Mouse (Mus musculus): ENCODE data around the gene Tnf.
"Not testable (repeated sequence)": the region's sequence is repeated elsewhere in the genome, so short reads cannot be mapped to it uniquely, and the experiment has no call there.

Gene Tnf

GRCm38 (mm10) chr17:35234090-35234489 lies 32.3 kb upstream of the Tnf start:
- not testable (repeated sequence) for DNase-seq (ENCODE audit: low read depth, low spot score)

DNA sequence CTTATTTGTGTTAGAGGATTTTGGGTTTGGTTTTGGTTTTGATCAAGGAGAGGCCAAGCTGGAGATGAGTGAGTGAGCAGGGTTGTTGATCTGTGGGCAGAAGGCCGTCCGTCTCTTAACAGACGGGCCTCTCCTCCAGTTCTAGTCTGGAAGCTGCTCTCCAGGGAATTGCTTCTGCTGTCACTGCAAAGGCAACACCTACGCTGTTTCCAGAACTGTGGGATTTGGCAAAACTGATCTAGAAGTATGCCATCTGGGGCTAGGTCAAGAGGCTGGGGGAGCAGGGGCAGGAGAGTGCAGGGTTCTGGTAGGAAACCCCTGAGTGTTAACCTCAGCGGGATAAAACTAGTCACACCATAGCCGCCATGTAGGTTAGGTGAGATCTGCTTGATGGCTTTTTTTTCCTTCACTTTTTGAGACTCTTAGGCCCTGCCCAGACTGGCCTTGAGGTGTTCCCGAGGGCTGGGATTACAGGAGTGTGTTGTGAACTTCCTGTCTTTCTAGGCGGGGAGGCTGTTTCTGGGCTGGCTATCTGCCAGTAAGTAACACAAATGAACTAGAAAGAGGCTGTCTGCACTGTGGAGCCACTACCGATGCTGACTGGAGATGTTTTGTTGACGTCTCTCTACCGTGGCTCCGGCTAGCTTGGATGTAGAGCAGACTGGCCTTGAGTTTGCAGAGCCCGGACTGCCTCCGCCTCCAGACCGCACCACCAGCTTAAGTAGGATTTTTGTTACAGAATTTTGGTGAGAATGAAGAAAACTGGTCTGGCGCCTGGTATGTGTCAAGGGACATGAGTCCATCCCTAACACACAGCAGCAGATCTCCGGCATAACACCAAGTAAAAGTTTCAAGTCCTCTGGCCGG lies 31.5 kb upstream of the Tnf start, which contains the start of gene Atp6v1g2:
Gene Atp6v1g2 (plus strand): TSS at position 547 of the 867 bp plus-strand sequence.
- DNase-seq (ENCODE audit: low read depth, low spot score), result no peak

DNA sequence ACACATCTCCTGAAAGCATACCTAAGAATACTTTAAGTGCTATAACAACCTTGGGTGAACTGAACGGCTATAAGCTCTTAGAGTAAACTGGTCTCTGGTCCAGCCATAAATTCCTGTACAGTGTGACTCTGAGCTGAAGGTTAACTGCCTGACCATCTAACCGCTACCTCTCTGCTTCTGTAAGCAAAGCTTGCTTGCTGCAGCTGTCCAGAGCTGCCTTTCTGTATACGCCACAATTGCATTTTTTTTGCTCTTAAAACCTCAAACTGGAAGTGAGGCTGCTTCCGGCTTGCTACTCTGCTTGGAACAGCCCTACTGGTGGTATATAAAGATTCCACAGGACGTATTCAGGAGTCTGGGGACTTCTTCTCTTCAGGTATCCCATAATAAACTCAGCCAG lies 30.9 kb upstream of the Tnf start:
- no peak for DNase-seq (ENCODE audit: low read depth, low spot score)

DNA sequence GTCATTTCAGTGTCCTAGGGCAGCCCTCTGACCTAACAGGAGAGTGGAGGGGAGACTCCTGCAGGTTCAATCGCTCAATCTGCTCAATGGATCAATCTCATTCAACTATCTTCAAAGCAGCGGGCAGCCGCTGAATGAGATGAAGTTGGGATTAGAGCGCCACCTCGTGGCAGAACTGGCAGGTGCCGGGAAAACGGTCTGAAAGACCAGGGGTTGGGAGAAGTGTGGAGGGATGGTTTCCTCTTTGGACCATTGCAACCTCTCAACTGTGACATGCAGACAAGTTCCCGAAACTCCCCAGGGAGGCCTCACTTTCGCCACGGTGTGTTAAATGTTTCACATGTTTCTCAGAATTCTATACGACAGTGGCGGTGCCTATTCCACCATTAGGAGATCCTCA lies 30.2 kb upstream of the Tnf start:
- peak; percentile 69 for DNase-seq (ENCODE audit: low read depth, low spot score)

DNA sequence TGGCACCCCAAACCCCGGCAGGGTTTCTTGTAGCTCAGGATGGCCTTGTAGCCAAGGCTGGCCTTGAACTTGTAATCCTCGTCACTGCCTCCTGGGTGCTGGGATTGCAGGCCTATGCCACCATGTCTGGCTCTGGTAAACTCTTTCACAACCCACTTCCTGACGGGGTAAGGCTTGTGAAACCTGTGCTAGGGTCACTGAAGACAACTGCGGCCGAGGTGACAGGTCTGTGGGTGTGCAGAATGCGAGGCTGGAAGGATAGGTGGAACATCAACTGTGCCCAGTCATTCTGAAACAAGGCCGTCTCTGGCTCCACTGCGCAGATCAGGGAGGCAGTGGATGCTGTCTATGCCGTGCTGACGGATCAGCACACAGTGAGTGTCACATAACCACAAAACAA lies 29.2 kb upstream of the Tnf start:
- no peak for DNase-seq (ENCODE audit: low read depth, low spot score)

- DNase-seq (ENCODE audit: low read depth, low spot score), result no peak
Observed at GRCm38 (mm10) chr17:35226561-35227046, 24.8 kb upstream of the Tnf start.

DNA sequence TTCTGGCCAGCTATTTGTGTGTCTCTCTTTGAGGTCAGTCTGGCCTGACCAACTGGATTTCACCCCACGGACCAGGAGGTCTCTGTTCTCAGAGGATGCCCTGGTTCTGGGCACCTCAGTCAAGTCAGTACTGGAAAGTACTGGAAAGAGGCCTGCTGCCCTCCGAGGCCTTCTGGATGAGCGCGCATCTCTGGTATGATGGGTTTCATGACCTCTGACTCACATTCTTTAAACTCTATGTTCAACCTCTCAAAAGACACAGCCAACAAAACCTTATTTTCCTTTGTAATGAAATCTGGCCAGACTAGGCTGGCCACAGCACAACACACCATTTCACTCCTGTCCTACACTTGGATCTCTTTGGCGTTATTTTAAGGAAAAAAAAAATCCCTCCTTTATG lies 23.6 kb upstream of the Tnf start:
- no peak for DNase-seq (ENCODE audit: low read depth, low spot score)

DNA sequence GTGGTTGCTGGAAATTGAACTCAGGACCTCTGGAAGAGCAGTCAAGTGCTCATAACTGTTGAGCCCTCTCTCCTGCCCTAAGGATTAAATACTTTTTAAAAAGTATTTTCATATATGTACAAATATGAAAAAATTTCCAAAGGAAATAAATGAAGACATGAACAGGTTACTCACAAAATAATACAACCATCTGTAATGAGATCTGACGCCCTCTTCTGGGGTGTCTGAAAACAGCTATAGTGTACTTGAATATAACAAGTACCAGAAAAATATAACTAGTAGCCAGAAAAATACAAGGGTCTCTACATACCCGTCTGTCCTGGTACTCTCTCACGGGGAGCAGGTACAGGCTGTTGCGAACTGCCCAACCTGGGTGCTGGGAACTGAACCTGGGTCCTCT lies 22.8 kb upstream of the Tnf start:
- no peak for DNase-seq (ENCODE audit: low read depth, low spot score)

DNA sequence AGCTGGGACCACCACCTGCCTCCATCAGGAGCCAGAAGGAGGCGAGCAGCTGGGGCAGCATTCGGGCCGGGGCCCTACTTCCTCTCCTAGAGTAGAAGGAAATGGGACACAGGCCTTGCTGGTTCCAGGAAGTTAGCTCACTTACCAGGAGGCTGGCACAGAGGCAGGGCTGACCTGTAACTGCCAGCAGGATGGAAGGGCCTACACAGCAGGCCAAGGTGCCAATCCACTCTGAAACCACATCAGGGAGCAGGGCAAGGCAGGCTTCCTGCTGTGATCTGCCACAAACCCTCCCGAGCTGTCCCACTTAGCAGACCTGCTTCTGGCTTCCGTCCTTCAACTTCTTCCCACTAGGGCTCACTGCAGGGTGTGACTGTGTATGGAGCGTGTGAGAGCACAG lies 20.5 kb upstream of the Tnf start:
- DNase-seq (ENCODE audit: low read depth, low spot score), result no peak

DNA sequence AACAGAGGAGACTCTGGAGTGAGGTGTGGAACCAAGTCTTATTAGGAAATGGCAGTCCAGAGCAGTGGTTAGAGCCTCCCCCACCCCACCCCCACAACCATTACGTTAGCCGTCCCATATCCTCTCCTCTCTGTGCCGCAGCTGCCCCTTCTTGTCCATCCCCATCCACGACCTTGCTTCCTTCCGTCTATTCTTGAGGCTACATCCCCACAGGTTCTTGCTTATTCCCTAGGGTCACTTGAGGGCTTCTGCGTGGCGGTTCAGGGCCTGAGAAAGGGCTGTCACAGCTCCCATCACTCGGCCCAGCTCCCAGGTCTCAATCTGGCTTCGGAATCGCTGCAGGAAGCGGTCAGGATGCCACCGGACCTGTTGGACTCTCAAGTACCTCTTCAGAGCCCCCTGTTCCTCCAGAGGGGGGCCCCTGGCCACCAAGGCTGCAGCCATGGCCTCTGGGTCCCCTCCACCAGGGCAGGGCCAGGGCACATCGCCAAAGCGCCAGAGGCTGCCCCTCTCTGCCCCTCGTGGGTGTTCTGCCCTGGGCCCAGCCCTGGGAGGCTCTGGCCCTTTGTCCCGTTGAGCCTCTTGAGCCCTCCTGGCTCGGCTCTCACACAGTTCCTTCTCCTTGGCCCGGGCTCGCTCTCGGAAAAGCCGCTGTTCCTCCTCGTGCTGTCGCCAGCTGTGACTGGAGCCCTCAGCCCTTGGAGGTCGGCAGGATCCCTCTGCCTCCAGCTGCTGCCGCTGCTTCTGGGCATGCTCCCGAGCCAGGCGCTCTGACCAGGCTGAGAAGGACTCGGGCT lies 18.5 kb upstream of the Tnf start, which contains the start of gene Gm16181:
Gene Gm16181 (plus strand): TSS at position 679 of the 797 bp plus-strand sequence.
- DNase-seq (ENCODE audit: low read depth, low spot score), result no peak

DNA sequence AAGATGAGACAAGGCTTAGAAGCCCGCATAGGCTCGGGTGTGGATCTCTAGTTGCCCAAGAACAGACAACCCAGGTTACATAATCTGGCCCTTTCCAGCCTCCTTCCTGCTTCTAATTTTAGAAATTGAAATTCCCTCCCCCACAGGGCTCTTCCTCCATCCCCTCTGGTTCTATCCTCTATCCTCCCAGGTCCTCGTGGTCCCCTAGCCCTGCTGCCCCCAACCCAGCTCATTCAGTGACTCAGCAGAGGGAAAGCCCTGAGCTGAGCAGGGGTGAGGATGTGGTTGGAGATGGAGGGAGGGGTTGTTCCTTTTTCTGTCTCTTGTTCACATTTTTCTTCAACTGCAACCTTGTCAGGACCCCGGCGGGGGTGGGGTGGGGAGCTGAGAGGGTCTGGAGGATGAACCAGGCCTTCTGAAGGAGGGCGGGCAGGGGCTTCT lies 17.8 kb upstream of the Tnf start:
- DNase-seq (ENCODE audit: low read depth, low spot score), result no peak

DNA sequence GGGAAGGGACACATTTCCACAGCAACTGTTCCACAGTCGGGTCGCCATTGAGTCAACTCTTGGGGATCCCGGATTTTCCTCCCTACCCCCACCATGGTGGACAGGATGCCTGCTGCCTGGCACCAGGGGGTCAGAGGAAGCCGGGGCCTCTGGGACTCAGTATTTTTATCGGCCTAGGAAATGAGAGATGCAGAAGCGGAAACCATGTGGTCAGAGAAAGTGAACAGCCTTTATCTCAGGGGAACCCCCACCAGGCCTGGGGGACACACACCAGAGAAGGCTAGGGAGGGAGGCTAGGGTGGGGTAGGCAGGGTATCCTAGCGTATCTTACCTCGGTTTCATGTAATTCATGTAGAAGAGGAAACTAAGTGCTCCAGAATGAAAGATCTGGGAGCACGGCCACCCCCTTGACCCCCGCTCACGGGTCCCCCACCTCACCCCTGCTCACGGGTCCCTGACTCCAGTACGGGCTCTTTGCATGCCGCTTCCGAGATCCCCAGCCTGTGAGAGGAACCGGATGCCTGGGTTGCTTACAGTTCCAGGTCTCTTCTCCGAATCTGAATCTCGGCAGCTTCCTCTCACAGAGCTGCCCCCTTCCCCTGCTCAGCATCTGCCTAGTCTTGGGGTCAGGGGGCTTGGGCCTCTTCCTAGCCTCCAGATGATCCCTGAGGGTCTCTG lies 16.8 kb upstream of the Tnf start:
- DNase-seq (ENCODE audit: low read depth, low spot score), result no peak

DNA sequence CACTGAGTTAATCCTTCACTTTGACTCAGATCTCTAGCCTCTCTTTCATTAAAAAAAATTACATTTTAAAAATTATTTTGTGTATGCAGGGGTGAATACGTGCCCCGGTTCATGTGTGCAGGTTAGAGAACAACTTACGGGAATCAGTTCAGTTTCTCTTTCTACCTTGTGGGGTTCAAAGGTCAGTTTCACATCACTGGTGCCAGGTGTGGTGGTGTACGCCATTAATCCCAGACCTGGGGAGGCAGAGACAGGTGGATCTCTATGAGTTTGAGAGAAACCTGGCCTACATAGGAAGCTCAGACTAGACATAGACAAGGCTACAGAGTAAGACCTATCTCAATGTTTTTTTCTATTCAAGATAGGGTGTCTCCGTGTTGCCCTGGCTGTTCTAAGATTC lies 11.3 kb upstream of the Tnf start:
- no peak for DNase-seq (ENCODE audit: low read depth, low spot score)

DNA sequence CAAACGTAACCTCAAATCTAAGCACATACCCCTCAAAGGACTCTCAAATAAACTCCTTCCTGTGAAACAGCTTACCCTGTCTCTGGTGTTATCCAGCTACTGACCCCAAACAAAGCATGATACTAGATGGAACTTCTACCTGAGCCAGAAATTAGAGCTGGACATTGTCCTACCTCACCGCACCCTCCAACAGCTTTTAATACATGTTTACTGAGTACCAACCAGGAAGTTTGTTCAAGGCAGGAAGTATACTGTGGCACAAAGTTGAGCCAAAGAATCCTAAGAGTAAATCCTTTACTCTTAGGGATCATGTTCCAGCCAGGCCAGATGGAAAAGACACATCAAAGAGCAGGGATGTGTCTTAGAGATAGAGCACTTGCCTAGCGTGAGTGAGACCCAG lies 8.8 kb upstream of the Tnf start:
- DNase-seq (ENCODE audit: low read depth, low spot score), result no peak

GRCm38 (mm10) chr17:35209785-35210535 lies 8.2 kb upstream of the Tnf start:
- no peak for DNase-seq (ENCODE audit: low read depth, low spot score)

GRCm38 (mm10) chr17:35205380-35205769 lies 3.6 kb upstream of the Tnf start:
- no peak for DNase-seq (ENCODE audit: low read depth, low spot score)

DNA sequence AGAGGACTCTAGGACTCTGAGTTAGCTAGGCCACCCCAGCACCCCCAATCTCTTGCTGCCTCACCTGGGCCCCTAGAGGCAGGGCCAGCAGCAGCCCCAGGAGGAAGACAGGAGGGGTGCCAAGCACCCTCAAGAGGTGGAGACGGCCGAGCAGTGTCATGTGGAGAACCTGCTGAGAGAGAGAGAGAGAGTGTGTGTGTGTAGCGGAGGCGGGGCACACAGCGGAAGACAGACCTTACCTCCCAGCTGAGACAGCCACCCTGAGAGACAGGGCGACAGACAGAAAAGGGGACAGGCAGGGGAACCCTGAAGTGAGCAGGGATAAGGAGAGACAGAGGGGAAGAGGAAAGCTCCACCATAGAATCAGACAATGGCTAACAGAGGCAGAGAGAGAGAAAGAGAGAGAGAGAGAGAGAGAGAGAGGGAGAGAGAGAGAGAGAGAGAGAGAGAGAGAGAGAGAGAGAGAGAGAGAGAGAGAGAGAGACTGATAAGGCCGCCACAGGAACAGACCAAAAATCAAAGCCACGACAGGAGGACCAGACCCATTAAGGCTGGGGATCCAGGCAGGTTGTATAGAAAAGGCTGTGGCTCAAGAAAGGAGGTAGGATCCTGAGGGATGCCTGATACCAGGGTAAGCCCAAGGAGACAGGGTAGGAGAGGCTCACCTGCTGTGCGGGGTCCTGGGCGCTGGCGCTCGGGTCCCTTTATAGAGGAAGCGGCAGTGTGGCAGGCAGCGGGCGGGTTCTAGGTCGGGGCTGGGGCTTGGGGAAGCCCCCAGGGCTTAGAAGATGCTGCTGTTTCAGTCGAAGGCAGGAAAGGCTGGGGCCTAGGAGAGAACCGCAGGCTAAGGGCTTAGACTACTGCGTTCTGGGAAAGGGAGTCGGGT lies 2.9 kb upstream of the Tnf start, which contains the start of gene Lta:
Gene Lta (minus strand): TSS at position 858 of the 886 bp plus-strand sequence.
- no peak for DNase-seq (ENCODE audit: low read depth, low spot score)

DNA sequence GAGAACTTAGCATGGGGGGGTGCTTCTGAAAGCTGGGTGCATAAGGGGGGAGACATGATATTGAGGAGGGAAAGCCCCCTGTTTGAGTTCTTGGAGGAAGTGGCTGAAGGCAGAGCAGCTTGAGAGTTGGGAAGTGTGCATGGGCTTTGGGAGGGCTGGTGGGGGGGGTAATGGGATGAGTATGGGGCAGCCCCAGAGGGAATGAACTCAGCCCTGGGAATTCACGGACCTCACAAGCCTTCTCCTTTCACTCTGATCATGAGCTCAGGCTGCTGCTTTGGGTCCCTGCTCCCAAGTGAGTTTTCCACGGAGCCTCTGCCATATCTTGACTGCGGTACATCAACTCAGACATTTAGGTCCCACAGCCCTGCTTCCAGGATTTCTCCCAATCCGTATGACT lies 635 bp upstream of the Tnf start:
- no peak for DNase-seq (ENCODE audit: low read depth, low spot score)

- DNase-seq (ENCODE audit: low read depth, low spot score), result no peak
Observed at GRCm38 (mm10) chr17:35201128-35201527, 679 bp downstream of the Tnf start.

- DNase-seq (ENCODE audit: low read depth, low spot score), result no peak
Observed at GRCm38 (mm10) chr17:35200398-35200797, 1.4 kb downstream of the Tnf start.
